Mouse (Mus musculus): Measurements from ENCODE around the gene Bptf. TPM values are rescaled to one million over a fixed set of nuclear protein-coding genes. Genes with fewer than 3 reads are reported as not detected.
A peak's percentile ranks its signal among the peaks of the same experiment; 100 is the strongest.
"Not testable (repeated sequence)": the region's sequence is repeated elsewhere in the genome, so short reads cannot be mapped to it uniquely, and the experiment has no call there.

Bptf gene
- polyA plus RNA-seq, 1 experiment from 2014 or later = 16.1 TPM

DNA sequence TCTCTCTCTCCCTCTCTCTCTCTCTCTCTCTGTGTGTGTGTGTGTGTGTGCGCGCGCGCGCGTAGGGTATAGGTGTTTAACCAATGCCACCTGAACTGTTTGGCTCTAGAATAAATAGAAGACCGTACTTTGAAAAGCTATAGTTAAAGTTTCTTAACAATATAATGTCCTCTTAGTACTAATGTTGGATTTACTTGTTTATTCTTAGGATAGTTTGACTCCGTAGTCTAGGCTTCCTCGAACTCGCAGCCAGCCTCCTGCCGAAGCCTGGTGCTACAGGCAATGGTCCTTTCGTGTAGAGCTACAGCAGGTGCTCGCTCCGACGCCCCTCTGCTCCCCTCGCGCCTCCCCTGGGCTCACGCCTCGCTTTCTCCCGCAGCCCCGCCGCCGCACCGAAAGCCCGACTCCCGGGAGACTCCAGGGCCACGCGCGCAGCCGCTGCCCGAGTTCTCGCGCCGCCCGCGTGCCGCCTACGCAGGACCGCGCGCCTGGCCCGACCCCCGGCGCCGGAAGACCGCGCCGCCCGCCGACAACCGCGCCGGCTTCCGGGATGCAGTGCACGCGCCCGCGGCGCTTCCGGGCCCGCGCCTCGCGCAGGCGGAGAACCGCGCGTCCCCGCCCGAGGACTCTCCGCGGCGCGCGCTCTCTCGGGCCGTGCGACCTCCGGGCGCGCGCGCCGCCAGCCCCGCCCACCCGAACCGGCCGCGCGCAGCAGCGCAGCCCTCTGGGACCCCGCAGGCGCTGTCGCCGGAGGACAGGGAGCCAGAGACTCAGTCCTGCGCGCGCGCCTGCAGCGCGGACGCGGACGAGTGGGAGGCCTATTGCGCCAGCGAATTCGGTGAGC, 104.3 kb downstream of the Bptf start:
- Histone ChIP-seq H3K36me3 (no peaks in the 10 kb centered on the region), H3K4me1 (replicated peaks) (peaks cover 38% of the 10 kb centered on the region), H3K9me3 (replicated peaks) (no peaks in the 10 kb centered on the region), H3K27ac (peak overlapping the region; percentile 83), H3K4me3 (peak overlapping the region; percentile 76), H3K4me2 (peak overlapping the region; percentile 95), H3K27me3 (no peaks in the 10 kb centered on the region), H3K9ac (peak overlapping the region; percentile 70)
- WGBS = under 1% methylated on average over 106 of the region's 107 CpGs
- peak; percentile 92 for ATAC-seq (replicated peaks; ENCODE audit: insufficient number of reproducible peaks, insufficient read depth, low FRiP score, low read depth)

- ATAC-seq (replicated peaks; ENCODE audit: insufficient number of reproducible peaks, insufficient read depth, low FRiP score, low read depth) = no peak
- peak overlapping the region; percentile 76 for H3K4me3 ChIP-seq
- peaks cover 38% of the 10 kb centered on the region for H3K4me1 ChIP-seq (replicated peaks)
- H3K9ac ChIP-seq = no peak overlapping the region
- WGBS = 11% methylated on average over 12 of the region's 12 CpGs
- peak overlapping the region; percentile 95 for H3K4me2 ChIP-seq
- H3K27me3 ChIP-seq = no peaks in the 10 kb centered on the region
- no peaks in the 10 kb centered on the region for H3K36me3 ChIP-seq
- 0 out of 2 replicates have a peak overlapping the region, but pooled peaks have one; percentile 31 for H3K27ac ChIP-seq
- no peaks in the 10 kb centered on the region for H3K9me3 ChIP-seq (replicated peaks)
Observed at GRCm38 (mm10) chr11:107026554-107027430, 105.1 kb downstream of the Bptf start.

DNA sequence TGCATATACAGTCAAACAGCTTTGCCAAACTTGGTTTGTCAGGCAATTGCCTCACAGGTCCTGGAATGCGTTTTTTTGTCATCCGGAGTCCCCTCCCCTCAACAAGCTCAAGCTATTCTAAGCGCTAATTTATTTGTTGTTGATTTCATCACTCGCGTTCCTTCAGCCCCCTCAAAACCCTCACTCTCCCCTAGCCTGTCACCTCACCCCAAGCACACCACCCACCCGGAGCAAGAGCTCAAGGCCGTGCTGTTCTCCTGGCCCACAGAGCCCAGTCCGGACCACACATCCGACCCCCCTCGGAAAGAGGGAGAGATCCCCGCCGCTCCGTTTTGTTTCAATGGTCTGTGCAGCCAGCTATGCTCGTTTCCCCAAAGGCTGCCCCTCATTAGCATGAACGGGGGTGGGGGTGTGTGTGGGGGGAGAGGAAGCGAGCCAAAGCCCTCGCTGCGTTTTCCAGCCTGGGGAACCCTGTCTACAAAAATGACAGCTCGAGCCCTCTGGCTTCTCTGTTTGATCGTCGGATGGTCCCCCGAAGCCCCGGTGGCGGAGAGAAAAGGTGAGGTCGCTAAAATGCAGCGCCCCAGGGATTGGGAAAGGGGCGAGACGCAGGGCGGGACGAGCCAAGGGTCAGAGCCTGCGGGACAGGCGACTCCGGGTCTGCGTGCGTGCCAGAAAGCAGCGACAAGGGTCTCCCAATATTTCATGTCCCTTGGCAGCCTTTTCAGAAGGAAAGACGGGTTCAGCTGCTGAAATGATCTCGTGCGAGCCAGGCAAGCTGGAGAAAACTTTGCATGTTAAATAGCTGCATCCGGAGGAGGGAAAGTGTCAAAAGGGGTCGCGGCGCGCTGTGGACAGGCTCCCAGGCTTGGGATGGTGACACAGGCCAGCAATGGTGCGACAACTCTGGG, 106.3 kb downstream of the Bptf start, which contains the start of gene 1810010H24Rik:
Gene 1810010H24Rik, plus strand, starts transcription at position 271 of the 911 bp plus-strand sequence.
- no peak for ATAC-seq (replicated peaks; ENCODE audit: insufficient number of reproducible peaks, insufficient read depth, low FRiP score, low read depth)
- Histone ChIP-seq H3K27me3 (no peaks in the 10 kb centered on the region), H3K9ac (peak within 1 kb of the TSS; percentile 60), H3K4me3 (peak within 1 kb of the TSS; percentile 76), H3K4me2 (peak within 1 kb of the TSS; percentile 95), H3K4me1 (replicated peaks) (peaks cover 38% of the 10 kb centered on the region), H3K36me3 (no peaks in the 10 kb centered on the region), H3K9me3 (replicated peaks) (no peaks in the 10 kb centered on the region), H3K27ac (peak within 1 kb of the TSS; percentile 58)
- WGBS = under 1% methylated on average over 45 of the region's 45 CpGs

- ATAC-seq (replicated peaks; ENCODE audit: insufficient number of reproducible peaks, insufficient read depth, low FRiP score, low read depth) = no peak
- H3K4me2 ChIP-seq = no peak overlapping the region
- H3K4me1 ChIP-seq (replicated peaks) = peaks cover 36% of the 10 kb centered on the region
- no peak overlapping the region for H3K9ac ChIP-seq
- H3K36me3 ChIP-seq = no peaks in the 10 kb centered on the region
- H3K27me3 ChIP-seq = no peaks in the 10 kb centered on the region
- H3K27ac ChIP-seq = no peak overlapping the region; the same call in 1 of the 2 replicates
- WGBS = 53% methylated on average over 4 of the region's 4 CpGs
- H3K4me3 ChIP-seq = no peak overlapping the region
- H3K9me3 ChIP-seq (replicated peaks) = no peaks in the 10 kb centered on the region
Observed at GRCm38 (mm10) chr11:107024406-107024805, 107.5 kb downstream of the Bptf start.

DNA sequence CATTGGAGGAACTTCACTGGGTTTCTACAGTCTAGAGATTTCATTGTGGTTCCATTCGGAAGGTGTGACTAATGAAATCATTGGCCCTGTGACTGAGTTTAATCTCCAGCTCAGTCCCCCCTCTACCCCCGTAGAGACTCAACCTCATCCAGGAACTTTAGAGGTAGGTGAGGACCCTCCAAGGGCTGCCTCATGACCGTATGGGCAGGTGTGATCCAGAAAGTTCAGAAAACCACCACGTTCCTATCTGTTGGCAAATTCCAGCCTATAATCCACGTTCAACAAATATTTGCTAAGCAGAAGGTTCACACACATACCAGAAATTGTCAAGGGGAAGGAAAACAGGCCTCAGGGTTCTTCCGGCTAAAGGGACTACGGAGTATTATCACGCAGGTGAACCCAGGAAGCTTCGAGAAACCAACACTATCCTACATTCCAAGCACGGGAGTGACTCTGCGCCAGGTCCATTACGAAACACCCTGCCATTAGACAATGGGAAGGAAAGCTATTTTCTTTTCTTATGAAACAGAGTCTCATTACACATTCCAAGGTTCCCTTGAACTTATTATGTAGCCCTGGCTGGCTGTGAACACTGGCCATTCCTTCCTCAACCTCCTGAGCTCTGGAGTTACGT, 109.8 kb downstream of the Bptf start:
- Histone ChIP-seq H3K4me1 (replicated peaks) (peaks cover 27% of the 10 kb centered on the region), H3K27ac (no peak overlapping the region), H3K9ac (no peak overlapping the region), H3K4me2 (no peak overlapping the region), H3K27me3 (no peaks in the 10 kb centered on the region), H3K36me3 (no peaks in the 10 kb centered on the region), H3K4me3 (no peak overlapping the region), H3K9me3 (replicated peaks) (no peaks in the 10 kb centered on the region)
- ATAC-seq (replicated peaks; ENCODE audit: insufficient number of reproducible peaks, insufficient read depth, low FRiP score, low read depth) = no peak
- WGBS = 82% methylated on average over 13 of the region's 13 CpGs

GRCm38 (mm10) chr11:107019722-107020121, 112.2 kb downstream of the Bptf start:
- not testable (repeated sequence) for H3K4me1 ChIP-seq (replicated peaks); H3K9me3 ChIP-seq (replicated peaks); H3K36me3 ChIP-seq; H3K27ac ChIP-seq; H3K4me3 ChIP-seq; H3K4me2 ChIP-seq; H3K27me3 ChIP-seq; H3K9ac ChIP-seq; ATAC-seq (replicated peaks; ENCODE audit: insufficient number of reproducible peaks, insufficient read depth, low FRiP score, low read depth)
- WGBS = 88% methylated on average over 5 of the region's 5 CpGs

DNA sequence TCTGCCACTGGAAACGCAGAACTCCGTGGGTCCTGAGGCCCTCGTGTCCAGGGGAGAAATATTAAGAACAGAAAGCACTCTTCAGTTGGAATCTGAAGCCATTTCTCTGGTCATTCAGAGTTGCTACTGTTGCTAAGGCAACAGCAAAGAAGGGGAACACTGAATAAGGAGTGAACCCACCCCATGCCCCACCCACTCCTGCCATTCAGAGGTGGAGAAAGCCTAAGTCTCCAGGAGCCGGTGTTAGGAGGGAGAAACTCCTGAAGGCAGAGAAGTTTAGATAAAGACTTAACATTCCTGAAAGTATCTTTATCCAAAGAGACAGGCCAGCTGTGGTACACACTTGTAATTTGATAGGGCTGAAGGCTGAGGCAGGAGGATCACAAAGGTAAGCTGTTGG, 112.6 kb downstream of the Bptf start:
- H3K9ac ChIP-seq = no peak overlapping the region
- peaks cover 6% of the 10 kb centered on the region for H3K4me1 ChIP-seq (replicated peaks)
- no peak overlapping the region for H3K27ac ChIP-seq
- H3K27me3 ChIP-seq = no peaks in the 10 kb centered on the region
- no peaks in the 10 kb centered on the region for H3K36me3 ChIP-seq
- no peak for ATAC-seq (replicated peaks; ENCODE audit: insufficient number of reproducible peaks, insufficient read depth, low FRiP score, low read depth)
- H3K4me3 ChIP-seq = no peak overlapping the region
- H3K9me3 ChIP-seq (replicated peaks) = no peaks in the 10 kb centered on the region
- H3K4me2 ChIP-seq = no peak overlapping the region
- 70% methylated on average over 4 of the region's 4 CpGs for WGBS

DNA sequence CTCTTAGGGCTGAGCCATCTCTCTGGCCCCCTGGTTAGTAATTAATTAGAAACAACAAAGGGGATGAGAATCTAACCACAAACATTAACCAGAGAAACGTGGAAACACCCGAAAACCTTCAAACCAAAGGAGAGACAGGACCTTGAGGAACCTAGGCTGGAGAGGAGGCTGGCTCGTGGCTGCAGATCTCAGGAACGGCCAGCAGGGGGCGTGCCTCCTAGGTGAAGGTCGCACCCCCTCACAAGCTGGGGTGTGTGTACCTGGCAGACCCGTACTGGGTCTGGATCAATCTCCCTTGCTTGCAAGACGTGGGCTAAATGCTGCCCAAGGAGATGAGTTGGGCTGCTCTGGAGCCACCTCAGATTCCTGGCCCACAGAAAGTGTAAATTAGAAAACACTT, 113.3 kb downstream of the Bptf start:
- Histone ChIP-seq H3K27ac (no peak overlapping the region), H3K27me3 (no peaks in the 10 kb centered on the region), H3K9me3 (replicated peaks) (no peaks in the 10 kb centered on the region), H3K4me3 (no peak overlapping the region), H3K36me3 (no peaks in the 10 kb centered on the region), H3K9ac (no peak overlapping the region), H3K4me2 (no peak overlapping the region), H3K4me1 (replicated peaks) (peaks cover 6% of the 10 kb centered on the region)
- WGBS = 31% methylated on average over 8 of the region's 8 CpGs
- no peak for ATAC-seq (replicated peaks; ENCODE audit: insufficient number of reproducible peaks, insufficient read depth, low FRiP score, low read depth)

DNA sequence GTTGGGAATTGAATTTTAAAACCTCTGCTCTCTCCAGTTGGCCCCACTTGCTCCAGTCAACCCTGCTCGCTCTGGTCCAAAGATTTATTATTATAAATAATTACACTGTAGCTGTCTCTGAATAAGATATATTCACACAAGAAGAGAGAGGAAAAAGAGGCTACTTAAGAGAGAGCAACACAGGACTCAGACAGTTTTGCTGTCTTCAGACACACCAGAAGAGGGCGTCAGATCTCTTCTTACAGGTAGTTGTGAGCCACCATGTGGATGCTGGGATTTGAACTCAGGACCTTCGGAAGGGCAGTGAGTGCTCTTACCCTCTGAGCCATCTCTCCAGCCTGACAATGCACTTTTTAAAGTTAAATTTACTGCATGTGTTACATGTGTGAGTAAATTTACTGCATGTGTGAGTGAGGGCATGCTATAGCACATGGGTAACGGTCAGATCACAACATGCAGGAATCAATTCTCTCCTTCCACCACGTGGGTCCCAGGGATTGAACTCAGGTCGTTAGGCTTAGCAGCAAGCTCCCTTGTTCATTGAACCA, 114.5 kb downstream of the Bptf start:
- H3K27me3 ChIP-seq = no peaks in the 10 kb centered on the region
- H3K4me3 ChIP-seq = no peak overlapping the region
- H3K27ac ChIP-seq = no peak overlapping the region
- H3K36me3 ChIP-seq = no peaks in the 10 kb centered on the region
- 51% methylated on average over 6 of the region's 6 CpGs for WGBS
- H3K9ac ChIP-seq = no peak overlapping the region
- no peak overlapping the region for H3K4me2 ChIP-seq
- H3K4me1 ChIP-seq (replicated peaks) = peaks cover 6% of the 10 kb centered on the region
- no peaks in the 10 kb centered on the region for H3K9me3 ChIP-seq (replicated peaks)
- ATAC-seq (replicated peaks; ENCODE audit: insufficient number of reproducible peaks, insufficient read depth, low FRiP score, low read depth) = no peak

- WGBS = 58% methylated on average over 1 of the region's 1 CpGs
- no peaks in the 10 kb centered on the region for H3K9me3 ChIP-seq (replicated peaks)
- no peaks in the 10 kb centered on the region for H3K36me3 ChIP-seq
- H3K4me2 ChIP-seq = no peak overlapping the region
- peaks cover 6% of the 10 kb centered on the region for H3K4me1 ChIP-seq (replicated peaks)
- no peak overlapping the region for H3K27ac ChIP-seq
- H3K9ac ChIP-seq = no peak overlapping the region
- ATAC-seq (replicated peaks; ENCODE audit: insufficient number of reproducible peaks, insufficient read depth, low FRiP score, low read depth) = no peak
- no peak overlapping the region for H3K4me3 ChIP-seq
- H3K27me3 ChIP-seq = no peaks in the 10 kb centered on the region
Observed at GRCm38 (mm10) chr11:107016893-107017292, 115.0 kb downstream of the Bptf start.
